Mouse (Mus musculus): ENCODE data around the gene Wnt3a. TPM values are rescaled to one million over a fixed set of nuclear protein-coding genes. Genes with fewer than 3 reads are reported as not detected.

Wnt3a gene
- total and polyA plus RNA-seq, 3 experiments, result not detected

GRCm38 (mm10) chr11:59274184-59274583, 16.4 kb downstream of the Wnt3a start:
- Histone ChIP-seq H3K4me3 (ENCODE audit: control insufficient read depth in 1 of 2, insufficient read depth in 1 of 2, low read depth in 2 of 2, low read length in 2 of 2) (no peak overlapping the region), H3K9me3 (replicated peaks; ENCODE audit: insufficient read depth, low read length) (no peaks in the 10 kb centered on the region), H3K4me1 (ENCODE audit: control insufficient read depth in 1 of 2, insufficient read depth in 2 of 2, low read length in 2 of 2) (no peaks in the 10 kb centered on the region), H3K79me2 (ENCODE audit: control insufficient read depth, insufficient read depth, low read length, poor library complexity) (no peaks in the 10 kb centered on the region), H3K36me3 (ENCODE audit: control insufficient read depth in 1 of 2, insufficient read depth in 2 of 2, low read length in 2 of 2) (no peaks in the 10 kb centered on the region), H3K27me3 (ENCODE audit: control insufficient read depth in 1 of 2, insufficient read depth in 2 of 2, low read length in 2 of 2) (peaks cover 36 to 37% of the 10 kb centered on the region in 2 experiments), H3K27ac (ENCODE audit: control insufficient read depth, low read depth, low read length) (no peak overlapping the region), H3K9ac (ENCODE audit: control insufficient read depth, low read depth, low read length, poor library complexity, severe bottlenecking) (no peak overlapping the region)
- no peak for TF ChIP-seq MEF2A (IDR thresholded peaks at IDR 0.05; ENCODE audit: extremely low read depth, insufficient replicate concordance, low read depth, low read length, poor library complexity, severe bottlenecking)
- TF ChIP-seq USF1 (IDR thresholded peaks at IDR 0.05; ENCODE audit: low read depth, low read length), result no peak
- no peak for TF ChIP-seq MAFK (IDR thresholded peaks at IDR 0.05; ENCODE audit: borderline replicate concordance, low read depth, low read length)
- TF ChIP-seq UBTF (IDR thresholded peaks at IDR 0.05; ENCODE audit: borderline replicate concordance, insufficient read depth, low read depth, low read length), result no peak
- TF ChIP-seq MAZ (IDR thresholded peaks at IDR 0.05; ENCODE audit: low read depth, low read length), result no peak
- TF ChIP-seq KAT2A (conservative IDR thresholded peaks at IDR 0.05; ENCODE audit: low read depth, low read length), result no peak
- TF ChIP-seq ZKSCAN1 (IDR thresholded peaks at IDR 0.05; ENCODE audit: low read depth, low read length), result no peak
- no peak for TF ChIP-seq NELFE (IDR thresholded peaks at IDR 0.05; ENCODE audit: low read depth, low read length)
- no peak for TF ChIP-seq TAL1 (IDR thresholded peaks at IDR 0.05; ENCODE audit: low read length)
- TF ChIP-seq NRF1 (IDR thresholded peaks at IDR 0.05; ENCODE audit: insufficient read depth, low read depth, low read length, poor library complexity, severe bottlenecking), result no peak
- TF ChIP-seq USF2 (IDR thresholded peaks at IDR 0.05; ENCODE audit: borderline replicate concordance in 1 of 2, insufficient read depth in 1 of 2, low read depth in 1 of 2, low read length in 2 of 2), result no peak
- no peak for TF ChIP-seq POLR2A (IDR thresholded peaks at IDR 0.05; ENCODE audit: control insufficient read depth in 1 of 2, insufficient read depth in 1 of 2, low read depth in 1 of 2, low read length in 2 of 2, poor library complexity in 1 of 2)
- no peak for TF ChIP-seq MYB (IDR thresholded peaks at IDR 0.05; ENCODE audit: low read depth, low read length)
- no peak for TF ChIP-seq HCFC1 (IDR thresholded peaks at IDR 0.05; ENCODE audit: low read depth, low read length)
- no peak for TF ChIP-seq ZNF384 (IDR thresholded peaks at IDR 0.05; ENCODE audit: low read depth, low read length)
- no peak for TF ChIP-seq CHD2 (IDR thresholded peaks at IDR 0.05; ENCODE audit: low read length)
- TF ChIP-seq ELF1 (IDR thresholded peaks at IDR 0.05; ENCODE audit: low read depth, low read length), result no peak
- DNase-seq (ENCODE audit: low read depth, low spot score), result no peak

- Histone ChIP-seq H3K79me2 (ENCODE audit: control insufficient read depth, insufficient read depth, low read length, poor library complexity) (no peaks in the 10 kb centered on the region), H3K4me1 (ENCODE audit: control insufficient read depth in 1 of 2, insufficient read depth in 2 of 2, low read length in 2 of 2) (peaks cover 0 to 4% of the 10 kb centered on the region in 2 experiments; a peak in 3 of 4 replicates), H3K36me3 (ENCODE audit: control insufficient read depth in 1 of 2, insufficient read depth in 2 of 2, low read length in 2 of 2) (peaks cover 0 to 2% of the 10 kb centered on the region in 2 experiments; a peak in 2 of 4 replicates), H3K9me3 (replicated peaks; ENCODE audit: insufficient read depth, low read length) (no peaks in the 10 kb centered on the region), H3K27ac (ENCODE audit: control insufficient read depth, low read depth, low read length) (no peak overlapping the region), H3K4me3 (ENCODE audit: control insufficient read depth in 1 of 2, insufficient read depth in 1 of 2, low read depth in 2 of 2, low read length in 2 of 2) (no peak overlapping the region), H3K27me3 (ENCODE audit: control insufficient read depth in 1 of 2, insufficient read depth in 2 of 2, low read length in 2 of 2) (peaks cover 1 to 11% of the 10 kb centered on the region in 2 experiments), H3K9ac (ENCODE audit: control insufficient read depth, low read depth, low read length, poor library complexity, severe bottlenecking) (no peak overlapping the region)
- DNase-seq (ENCODE audit: low read depth, low spot score), result no peak
- TF ChIP-seq CTCF (IDR thresholded peaks at IDR 0.05 in 2 of 3, conservative IDR thresholded peaks at IDR 0.05 in 1 of 3; ENCODE audit: control insufficient read depth in 1 of 3, insufficient read depth in 1 of 3, low read depth in 2 of 3, low read length in 3 of 3, poor library complexity in 1 of 3, severe bottlenecking in 1 of 3) (no peak), ZNF384 (IDR thresholded peaks at IDR 0.05; ENCODE audit: low read depth, low read length) (no peak)
Measured at GRCm38 (mm10) chr11:59266727-59267126, 23.8 kb downstream of the Wnt3a start.

Data from MEL (cell line).